Mouse (Mus musculus): ENCODE measurements around the gene Slc25a31.

GRCm38 (mm10) chr3:40693960-40694359 lies 14.7 kb upstream of the Slc25a31 start:
- TF ChIP-seq CTCF (IDR thresholded peaks at IDR 0.05; ENCODE audit: control insufficient read depth, insufficient read depth, low read length) = no peak
- TF ChIP-seq POLR2A (IDR thresholded peaks at IDR 0.05; ENCODE audit: borderline replicate concordance, control insufficient read depth, low read depth, low read length) = no peak
